Mouse (Mus musculus): ENCODE data around the gene Aoc2. TPM values are rescaled to one million over a fixed set of nuclear protein-coding genes. Genes with fewer than 3 reads are reported as not detected.
"Not testable (repeated sequence)": the region's sequence is repeated elsewhere in the genome, so short reads cannot be mapped to it uniquely, and the experiment has no call there.

The Aoc2 gene
- polyA plus RNA-seq, 1 experiment from 2014 or later = 1.6 TPM

- no peak overlapping the region for H3K27ac ChIP-seq
- H3K9ac ChIP-seq = no peak overlapping the region
- H3K4me1 ChIP-seq (replicated peaks; ENCODE audit: control insufficient read depth, insufficient read depth, low read length) = peaks cover 6% of the 10 kb centered on the region
- H3K9me3 ChIP-seq (ENCODE audit: control insufficient read depth, low read length) = no peaks in the 10 kb centered on the region
- no peak for ATAC-seq (ENCODE audit: low FRiP score)
- no peak overlapping the region for H3K4me2 ChIP-seq (replicated peaks)
- WGBS = 82% methylated on average over 3 of the region's 3 CpGs
- no peaks in the 10 kb centered on the region for H3K36me3 ChIP-seq (replicated peaks; ENCODE audit: control insufficient read depth, insufficient read depth)
- DNase-seq (ENCODE audit: low spot score) = no peak
- H3K4me3 ChIP-seq (replicated peaks; ENCODE audit: low read length) = no peak overlapping the region
- H3K27me3 ChIP-seq (ENCODE audit: control insufficient read depth, insufficient read depth, low read length) = no peaks in the 10 kb centered on the region
These were observed 12.7 kb upstream of the Aoc2 start for GRCm38 (mm10) chr11:101312150-101312549.

GRCm38 (mm10) chr11:101314567-101314966 is 10.3 kb upstream of the Aoc2 start:
- H3K9ac ChIP-seq = no peak overlapping the region
- ATAC-seq (ENCODE audit: low FRiP score) (no peak), DNase-seq (ENCODE audit: low spot score) (no peak)
- no peak overlapping the region for H3K4me3 ChIP-seq (replicated peaks; ENCODE audit: low read length)
- no peak overlapping the region for H3K4me2 ChIP-seq (replicated peaks)
- peaks cover 14% of the 10 kb centered on the region for H3K36me3 ChIP-seq (replicated peaks; ENCODE audit: control insufficient read depth, insufficient read depth)
- H3K4me1 ChIP-seq (replicated peaks; ENCODE audit: control insufficient read depth, insufficient read depth, low read length) = peaks cover 15% of the 10 kb centered on the region
- H3K9me3 ChIP-seq (ENCODE audit: control insufficient read depth, low read length) = no peaks in the 10 kb centered on the region
- H3K27me3 ChIP-seq (ENCODE audit: control insufficient read depth, insufficient read depth, low read length) = no peaks in the 10 kb centered on the region
- H3K27ac ChIP-seq = no peak overlapping the region
- WGBS = 94% methylated on average over 1 of the region's 1 CpGs

GRCm38 (mm10) chr11:101315082-101315650 is 9.7 kb upstream of the Aoc2 start:
- peak overlapping the region; percentile 96 for H3K4me3 ChIP-seq (replicated peaks; ENCODE audit: low read length)
- ATAC-seq (ENCODE audit: low FRiP score) (no peak), DNase-seq (ENCODE audit: low spot score) (no peak)
- peak overlapping the region; percentile 81 for H3K27ac ChIP-seq
- peaks cover 15% of the 10 kb centered on the region for H3K4me1 ChIP-seq (replicated peaks; ENCODE audit: control insufficient read depth, insufficient read depth, low read length)
- H3K27me3 ChIP-seq (ENCODE audit: control insufficient read depth, insufficient read depth, low read length) = no peaks in the 10 kb centered on the region
- peak overlapping the region; percentile 96 for H3K4me2 ChIP-seq (replicated peaks)
- WGBS = 88% methylated on average over 8 of the region's 8 CpGs
- H3K9me3 ChIP-seq (ENCODE audit: control insufficient read depth, low read length) = no peaks in the 10 kb centered on the region
- H3K9ac ChIP-seq = peak overlapping the region; percentile 96
- H3K36me3 ChIP-seq (replicated peaks; ENCODE audit: control insufficient read depth, insufficient read depth) = peaks cover 20% of the 10 kb centered on the region

GRCm38 (mm10) chr11:101315665-101316500 is 9.0 kb upstream of the Aoc2 start, which contains the start of gene Psme3:
Gene Psme3, plus strand, starts transcription at chr11:101316213.
- peak within 1 kb of the TSS; percentile 96 for H3K4me2 ChIP-seq (replicated peaks)
- H3K9me3 ChIP-seq (ENCODE audit: control insufficient read depth, low read length) = no peaks in the 10 kb centered on the region
- no peaks in the 10 kb centered on the region for H3K27me3 ChIP-seq (ENCODE audit: control insufficient read depth, insufficient read depth, low read length)
- WGBS = under 1% methylated on average over 47 of the region's 62 CpGs
- peak within 1 kb of the TSS; percentile 81 for H3K27ac ChIP-seq
- ATAC-seq (ENCODE audit: low FRiP score) (peak; percentile 95), DNase-seq (ENCODE audit: low spot score) (peak; percentile 92)
- H3K36me3 ChIP-seq (replicated peaks; ENCODE audit: control insufficient read depth, insufficient read depth) = peaks cover 27% of the 10 kb centered on the region
- H3K4me3 ChIP-seq (replicated peaks; ENCODE audit: low read length) = peak within 1 kb of the TSS; percentile 96
- peak within 1 kb of the TSS; percentile 96 for H3K9ac ChIP-seq
- H3K4me1 ChIP-seq (replicated peaks; ENCODE audit: control insufficient read depth, insufficient read depth, low read length) = peaks cover 15% of the 10 kb centered on the region

GRCm38 (mm10) chr11:101316501-101316917 is 8.4 kb upstream of the Aoc2 start:
- no peaks in the 10 kb centered on the region for H3K9me3 ChIP-seq (ENCODE audit: control insufficient read depth, low read length)
- ATAC-seq (ENCODE audit: low FRiP score) (peak; percentile 15; the same call in 1 of the 2 replicates), DNase-seq (ENCODE audit: low spot score) (no peak)
- peak overlapping the region; percentile 96 for H3K9ac ChIP-seq
- peaks cover 15% of the 10 kb centered on the region for H3K4me1 ChIP-seq (replicated peaks; ENCODE audit: control insufficient read depth, insufficient read depth, low read length)
- H3K4me3 ChIP-seq (replicated peaks; ENCODE audit: low read length) = peak overlapping the region; percentile 96
- H3K4me2 ChIP-seq (replicated peaks) = peak overlapping the region; percentile 96
- peak overlapping the region; percentile 81; the same call in 1 of the 2 replicates for H3K27ac ChIP-seq
- H3K27me3 ChIP-seq (ENCODE audit: control insufficient read depth, insufficient read depth, low read length) = no peaks in the 10 kb centered on the region
- peaks cover 33% of the 10 kb centered on the region for H3K36me3 ChIP-seq (replicated peaks; ENCODE audit: control insufficient read depth, insufficient read depth)
- WGBS = 0% methylated on average over 17 of the region's 17 CpGs

GRCm38 (mm10) chr11:101323609-101324008 is 1.3 kb upstream of the Aoc2 start:
- Histone ChIP-seq H3K36me3 (replicated peaks; ENCODE audit: control insufficient read depth, insufficient read depth) (peaks cover 72% of the 10 kb centered on the region), H3K27me3 (ENCODE audit: control insufficient read depth, insufficient read depth, low read length) (no peaks in the 10 kb centered on the region), H3K9me3 (ENCODE audit: control insufficient read depth, low read length) (no peaks in the 10 kb centered on the region), H3K9ac (no peak overlapping the region), H3K27ac (no peak overlapping the region), H3K4me2 (replicated peaks) (no peak overlapping the region), H3K4me3 (replicated peaks; ENCODE audit: low read length) (no peak overlapping the region), H3K4me1 (replicated peaks; ENCODE audit: control insufficient read depth, insufficient read depth, low read length) (no peaks in the 10 kb centered on the region)
- WGBS = 9% methylated on average over 4 of the region's 4 CpGs
- ATAC-seq (ENCODE audit: low FRiP score) (peak; percentile 62; the same call in 1 of the 2 replicates), DNase-seq (ENCODE audit: low spot score) (peak; percentile 79)

GRCm38 (mm10) chr11:101325201-101325600 is 338 bp downstream of the Aoc2 start:
- peaks cover 56% of the 10 kb centered on the region for H3K36me3 ChIP-seq (replicated peaks; ENCODE audit: control insufficient read depth, insufficient read depth)
- H3K27me3 ChIP-seq (ENCODE audit: control insufficient read depth, insufficient read depth, low read length); ATAC-seq (ENCODE audit: low FRiP score); DNase-seq (ENCODE audit: low spot score); H3K9me3 ChIP-seq (ENCODE audit: control insufficient read depth, low read length); H3K9ac ChIP-seq; H3K4me2 ChIP-seq (replicated peaks); H3K4me1 ChIP-seq (replicated peaks; ENCODE audit: control insufficient read depth, insufficient read depth, low read length); H3K4me3 ChIP-seq (replicated peaks; ENCODE audit: low read length); H3K27ac ChIP-seq: not testable (repeated sequence)
- 86% methylated on average over 11 of the region's 11 CpGs for WGBS

GRCm38 (mm10) chr11:101326147-101326546 is 1.3 kb downstream of the Aoc2 start:
- no peak overlapping the region for H3K27ac ChIP-seq
- H3K4me2 ChIP-seq (replicated peaks) = no peak overlapping the region
- H3K4me1 ChIP-seq (replicated peaks; ENCODE audit: control insufficient read depth, insufficient read depth, low read length) = no peaks in the 10 kb centered on the region
- DNase-seq (ENCODE audit: low spot score) = no peak
- ATAC-seq (ENCODE audit: low FRiP score) = no peak
- no peak overlapping the region for H3K4me3 ChIP-seq (replicated peaks; ENCODE audit: low read length)
- WGBS = 83% methylated on average over 11 of the region's 11 CpGs
- H3K9ac ChIP-seq = no peak overlapping the region
- no peaks in the 10 kb centered on the region for H3K9me3 ChIP-seq (ENCODE audit: control insufficient read depth, low read length)
- peaks cover 47% of the 10 kb centered on the region for H3K36me3 ChIP-seq (replicated peaks; ENCODE audit: control insufficient read depth, insufficient read depth)
- H3K27me3 ChIP-seq (ENCODE audit: control insufficient read depth, insufficient read depth, low read length) = no peaks in the 10 kb centered on the region

GRCm38 (mm10) chr11:101327311-101327710 is 2.4 kb downstream of the Aoc2 start:
- no peak overlapping the region for H3K27ac ChIP-seq
- H3K9me3 ChIP-seq (ENCODE audit: control insufficient read depth, low read length) = no peaks in the 10 kb centered on the region
- H3K9ac ChIP-seq = no peak overlapping the region
- WGBS = 61% methylated on average over 3 of the region's 3 CpGs
- H3K4me2 ChIP-seq (replicated peaks) = no peak overlapping the region
- H3K4me1 ChIP-seq (replicated peaks; ENCODE audit: control insufficient read depth, insufficient read depth, low read length) = no peaks in the 10 kb centered on the region
- H3K36me3 ChIP-seq (replicated peaks; ENCODE audit: control insufficient read depth, insufficient read depth) = peaks cover 35% of the 10 kb centered on the region
- DNase-seq (ENCODE audit: low spot score) (no peak), ATAC-seq (ENCODE audit: low FRiP score) (no peak)
- H3K4me3 ChIP-seq (replicated peaks; ENCODE audit: low read length) = no peak overlapping the region
- H3K27me3 ChIP-seq (ENCODE audit: control insufficient read depth, insufficient read depth, low read length) = no peaks in the 10 kb centered on the region

Data from hindbrain, embryonic 14.5 days (tissue).